Mouse (Mus musculus) heart, embryonic 10.5 days (tissue): Measurements from ENCODE around the gene Tnks1bp1. TPM values are rescaled to one million over a fixed set of nuclear protein-coding genes. Genes with fewer than 3 reads are reported as not detected.
A peak's percentile ranks its signal among the peaks of the same experiment; 100 is the strongest.

Source experiments
- DNase-seq: peaks from one replicate; pipeline ENCODE4 v3.0.0-alpha.2; 2017; ENCODE audit warnings: low spot score
- H3K27ac ChIP-seq: fragments of 300-500 bp; sonication (generic); 2 replicates; pipeline ENCODE4 v1.5.1; 2016; ENCODE audit warnings: mild to moderate bottlenecking
- H3K27me3 ChIP-seq: fragments of 300-500 bp; sonication (generic); 2 replicates; pipeline ENCODE4 v1.6.1; 2016; ENCODE audit warnings: mild to moderate bottlenecking; ENCODE audit not compliant: poor library complexity, insufficient read depth, severe bottlenecking
- H3K36me3 ChIP-seq: fragments of 300-500 bp; sonication (generic); 2 replicates; pipeline ENCODE4 v1.6.1; 2016; ENCODE audit warnings: mild to moderate bottlenecking, moderate library complexity
- H3K4me1 ChIP-seq: fragments of 300-500 bp; sonication (generic); 2 replicates; pipeline ENCODE4 v1.6.1; 2016; ENCODE audit warnings: mild to moderate bottlenecking
- H3K4me3 ChIP-seq: fragments of 300-500 bp; sonication (generic); 2 replicates; pipeline ENCODE4 v1.5.1; 2016; ENCODE audit warnings: mild to moderate bottlenecking, moderate library complexity
- H3K9me3 ChIP-seq: fragments of 300-500 bp; sonication (generic); 2 replicates; pipeline ENCODE4 v1.6.1; 2016; ENCODE audit warnings: mild to moderate bottlenecking, moderate library complexity
- WGBS: fragments of 180-500 bp; shearing (Covaris S2); methylation state at CpG from one replicate; pipeline ENCODE4 v1.1.7; 2016; 5-methylcytosine and 5-hydroxymethylcytosine counted together
- polyA plus RNA-seq: library from polyadenylated mRNA; unstranded; fragments of >200 nt; fragmentation: Nextera tagmentation; extraction: Ambion mirVana; gene quantifications from 2 replicates; pipeline ENCODE4 v1.2.1, GENCODE M21; 2016

The Tnks1bp1 gene
- polyA plus RNA-seq = 24.7 and 25.9 TPM in 2 replicates

DNA sequence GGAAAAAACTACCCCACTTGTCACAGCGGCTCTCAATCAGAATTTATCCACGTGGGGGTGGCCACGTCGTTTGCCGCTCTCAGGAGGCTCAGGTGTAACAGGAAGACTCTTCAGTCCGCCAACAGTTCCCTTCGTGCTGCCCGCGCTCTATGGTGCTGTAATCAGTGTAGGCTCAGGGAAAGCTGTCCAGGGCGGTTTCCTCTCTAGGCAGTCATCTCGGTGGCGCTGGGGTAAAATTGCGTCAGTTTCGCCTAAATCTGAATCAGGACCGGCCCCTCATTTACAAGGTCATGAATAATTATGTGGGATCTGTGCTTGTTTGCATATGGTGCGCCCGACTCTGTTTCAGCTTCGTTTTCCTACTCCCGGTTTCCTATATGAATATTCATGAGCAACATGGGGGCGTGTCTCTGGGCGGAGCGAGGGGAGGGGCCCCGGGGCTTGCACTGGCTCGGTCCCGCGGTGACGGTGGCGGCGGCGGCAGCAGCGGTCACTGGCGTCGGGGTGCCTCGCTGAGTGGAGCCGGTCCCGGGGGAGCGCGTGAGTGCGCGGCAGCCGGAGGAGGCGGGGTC is at the start of gene Tnks1bp1:
Tnks1bp1 (plus strand) TSS at position 427 of the 572 bp plus-strand sequence.
- H3K9me3 ChIP-seq = no peaks in the 10 kb centered on the region

DNA sequence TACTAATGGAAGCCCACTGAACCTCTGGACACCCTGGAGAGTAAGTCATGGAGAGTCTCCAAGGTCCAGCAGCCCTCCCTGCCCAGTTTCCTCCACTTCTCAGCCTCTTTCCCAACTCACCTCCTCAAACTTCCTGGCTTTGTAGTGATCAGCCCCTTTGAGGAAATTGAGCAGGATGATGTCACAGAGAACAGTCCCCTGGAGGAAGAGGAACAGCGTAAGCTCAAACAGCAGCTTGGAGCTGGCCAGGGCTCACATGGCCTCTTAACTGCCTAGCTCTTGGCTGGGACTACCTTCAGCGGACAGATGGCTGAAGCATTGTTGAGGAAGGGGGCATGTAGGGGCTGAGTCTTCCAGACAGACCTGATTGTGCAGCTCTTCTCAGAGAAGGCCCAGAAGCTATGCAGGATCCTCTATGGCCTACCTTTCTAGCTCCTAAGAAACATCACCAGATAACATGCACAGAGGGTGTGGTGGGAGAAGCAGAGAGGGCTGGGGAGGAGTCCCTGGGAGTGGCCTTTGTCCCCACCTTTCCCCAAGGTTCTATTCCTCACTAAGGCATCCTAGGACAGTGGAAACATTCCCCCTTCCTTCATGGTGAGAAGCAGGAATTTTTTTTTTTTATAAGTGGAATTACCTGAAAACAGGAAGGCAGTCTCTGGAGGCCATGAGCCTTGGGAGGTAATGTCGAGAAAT is 48.2 kb upstream of the Tnks1bp1 start:
- H3K27me3 ChIP-seq = no peaks in the 10 kb centered on the region
- H3K4me3 ChIP-seq = no peak overlapping the region
- H3K36me3 ChIP-seq = no peaks in the 10 kb centered on the region
- H3K9me3 ChIP-seq = no peaks in the 10 kb centered on the region
- H3K4me1 ChIP-seq = peaks cover 24% of the 10 kb centered on the region
- WGBS = 68% methylated on average over 3 of the region's 3 CpGs
- DNase-seq = no peak
- H3K27ac ChIP-seq = peak overlapping the region; percentile 29; the same call in 1 of the 2 replicates

More for the DNA sequence above, at the start of gene Tnks1bp1:
- under 1% methylated on average over 42 of the region's 42 CpGs for WGBS
- Histone ChIP-seq H3K36me3 (peaks cover 57% of the 10 kb centered on the region), H3K27ac (peak within 1 kb of the TSS; percentile 86), H3K4me1 (peaks cover 46% of the 10 kb centered on the region), H3K4me3 (peak within 1 kb of the TSS; percentile 79), H3K27me3 (no peaks in the 10 kb centered on the region)
- peak; percentile 97 for DNase-seq

DNA sequence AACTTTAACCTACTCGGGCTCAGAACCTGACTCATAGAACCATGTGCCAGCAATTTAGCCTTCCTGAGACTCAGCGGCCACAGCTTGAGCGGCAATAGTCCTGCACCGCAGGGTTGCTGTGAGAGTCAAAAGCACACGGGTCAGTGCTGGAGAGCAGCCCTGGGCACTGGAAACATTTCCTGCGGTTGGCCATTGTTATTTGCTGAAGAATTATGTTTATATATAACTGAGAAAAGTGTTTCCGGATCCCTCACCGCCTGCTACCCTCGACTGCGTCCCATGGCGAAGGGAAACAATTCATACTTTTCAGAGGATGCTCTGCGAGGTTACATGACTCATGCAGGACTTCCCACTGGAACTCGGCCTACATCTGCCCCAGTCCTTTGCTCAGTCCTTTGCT is 46.3 kb upstream of the Tnks1bp1 start:
- 79% methylated on average over 13 of the region's 13 CpGs for WGBS
- DNase-seq = no peak
- Histone ChIP-seq H3K27ac (no peak overlapping the region), H3K9me3 (no peaks in the 10 kb centered on the region), H3K27me3 (no peaks in the 10 kb centered on the region), H3K36me3 (no peaks in the 10 kb centered on the region), H3K4me1 (peaks cover 26% of the 10 kb centered on the region), H3K4me3 (no peak overlapping the region)

DNA sequence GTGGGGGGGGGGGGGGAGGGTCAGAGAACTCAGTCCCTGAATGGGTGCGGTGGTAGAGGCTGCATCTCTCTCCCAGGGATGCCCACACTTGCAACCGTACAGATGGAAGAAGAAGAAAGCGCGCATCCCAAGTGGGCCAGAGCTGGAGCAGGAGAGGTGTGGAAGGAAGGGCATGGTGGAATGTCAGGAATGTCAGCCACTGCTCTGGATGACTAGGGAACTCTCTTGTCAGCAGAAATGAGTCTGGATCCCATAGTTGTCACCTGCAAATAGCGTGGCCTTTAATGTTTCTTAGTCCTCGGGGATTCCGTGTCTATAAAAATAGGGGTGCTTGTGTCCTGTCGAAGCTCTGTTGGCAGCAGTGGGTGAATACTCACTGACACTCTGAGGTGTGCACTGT is 45.2 kb upstream of the Tnks1bp1 start:
- 34% methylated on average over 8 of the region's 8 CpGs for WGBS
- H3K36me3 ChIP-seq = no peaks in the 10 kb centered on the region
- no peaks in the 10 kb centered on the region for H3K27me3 ChIP-seq
- peaks cover 32% of the 10 kb centered on the region for H3K4me1 ChIP-seq
- H3K27ac ChIP-seq = 0 out of 2 replicates have a peak overlapping the region, but pooled peaks have one; percentile 24
- H3K9me3 ChIP-seq = no peaks in the 10 kb centered on the region
- H3K4me3 ChIP-seq = no peak overlapping the region
- no peak for DNase-seq

DNA sequence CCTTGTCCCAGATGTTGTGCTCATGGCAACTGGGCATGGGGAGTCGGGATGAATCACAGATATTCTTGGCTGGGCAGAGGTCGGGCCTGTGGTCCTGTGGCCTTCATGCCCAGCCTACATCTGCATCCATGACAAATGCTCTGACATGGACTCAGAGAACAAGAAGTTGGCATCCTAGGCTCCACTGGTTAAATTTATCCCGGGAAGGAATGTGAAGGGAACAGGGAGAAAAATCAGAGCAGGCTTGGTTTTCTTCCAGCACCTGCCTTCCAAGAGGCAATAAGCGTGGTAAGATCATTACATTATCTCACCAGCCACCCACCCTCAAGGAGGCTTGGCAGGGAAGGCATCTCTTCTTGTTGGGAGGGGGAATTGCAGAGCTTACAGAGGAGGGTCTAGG is 43.5 kb upstream of the Tnks1bp1 start:
- Histone ChIP-seq H3K27ac (no peak overlapping the region), H3K9me3 (no peaks in the 10 kb centered on the region), H3K36me3 (no peaks in the 10 kb centered on the region), H3K4me3 (no peak overlapping the region), H3K27me3 (no peaks in the 10 kb centered on the region), H3K4me1 (peaks cover 34% of the 10 kb centered on the region)
- WGBS = 81% methylated on average over 4 of the region's 4 CpGs
- no peak for DNase-seq

DNA sequence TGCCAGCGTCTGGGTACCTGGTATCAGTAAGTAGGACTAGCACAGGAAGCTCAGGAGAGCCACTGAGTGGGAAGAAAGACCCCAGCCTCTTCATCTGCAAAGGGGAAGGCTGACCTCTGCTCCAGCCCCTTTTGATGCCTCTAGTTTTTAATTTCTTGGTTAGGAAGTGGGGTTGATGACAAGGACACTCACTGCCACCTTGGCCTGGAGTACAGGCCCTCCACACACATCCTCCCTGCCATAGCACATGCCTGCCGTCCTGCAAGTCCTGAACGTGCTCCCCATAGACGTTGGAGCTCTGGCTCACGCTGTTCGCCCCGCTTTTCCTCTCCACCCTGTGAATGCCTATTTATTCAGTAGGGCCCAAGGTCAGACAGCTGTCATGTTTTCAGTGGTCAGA is 41.2 kb upstream of the Tnks1bp1 start:
- Histone ChIP-seq H3K27ac (0 out of 2 replicates have a peak overlapping the region, but pooled peaks have one; percentile 31), H3K9me3 (no peaks in the 10 kb centered on the region), H3K4me1 (peaks cover 50% of the 10 kb centered on the region), H3K27me3 (no peaks in the 10 kb centered on the region), H3K4me3 (no peak overlapping the region), H3K36me3 (no peaks in the 10 kb centered on the region)
- no peak for DNase-seq
- WGBS = 57% methylated on average over 7 of the region's 7 CpGs

DNA sequence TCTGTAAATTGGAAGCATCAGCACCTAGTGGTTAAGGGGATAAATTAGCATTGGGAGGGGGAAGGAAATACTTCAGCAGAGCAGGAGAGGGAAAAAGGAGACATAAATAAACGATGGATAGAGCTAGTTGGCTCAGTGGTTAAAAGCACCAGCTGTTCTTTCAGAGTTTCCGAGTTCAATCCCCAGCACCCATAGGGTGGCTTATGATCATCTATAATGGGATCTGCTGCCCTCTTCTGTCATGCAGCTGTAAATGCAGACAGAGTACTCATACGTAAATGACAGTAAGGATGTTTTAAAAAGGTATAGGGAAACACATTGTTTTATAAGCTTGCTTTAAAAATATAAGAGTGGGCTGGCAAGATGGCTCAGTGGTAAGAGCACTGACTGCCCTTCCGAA is 40.1 kb upstream of the Tnks1bp1 start:
- Histone ChIP-seq H3K9me3 (no peaks in the 10 kb centered on the region), H3K36me3 (no peaks in the 10 kb centered on the region), H3K27ac (no peak overlapping the region), H3K4me3 (no peak overlapping the region), H3K27me3 (no peaks in the 10 kb centered on the region), H3K4me1 (peaks cover 52% of the 10 kb centered on the region)
- WGBS = 25% methylated on average over 4 of the region's 4 CpGs
- DNase-seq = no peak

DNA sequence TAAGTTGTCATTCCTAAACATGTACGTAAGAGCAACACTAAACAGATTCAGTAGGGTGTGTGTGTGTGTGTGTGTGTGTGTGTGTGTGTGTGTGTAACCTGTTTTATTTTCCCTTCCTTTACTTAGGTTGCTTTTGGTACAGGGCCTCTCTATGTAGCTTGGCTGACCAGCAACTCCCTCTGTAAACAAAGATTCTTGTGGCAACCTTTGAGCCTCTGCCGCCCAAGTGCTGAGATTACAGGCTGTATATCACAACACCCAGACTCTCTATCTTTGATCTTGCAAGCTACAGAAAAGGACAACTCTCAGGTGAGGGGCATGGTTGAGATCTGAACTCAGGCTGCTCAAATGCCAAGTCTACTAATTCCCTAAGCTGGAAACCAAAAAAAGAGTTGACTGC is 38.6 kb upstream of the Tnks1bp1 start:
- no peaks in the 10 kb centered on the region for H3K36me3 ChIP-seq
- no peaks in the 10 kb centered on the region for H3K27me3 ChIP-seq
- no peaks in the 10 kb centered on the region for H3K9me3 ChIP-seq
- H3K4me1 ChIP-seq = peaks cover 48% of the 10 kb centered on the region
- H3K27ac ChIP-seq = peak overlapping the region; percentile 49; the same call in 1 of the 2 replicates
- 65% methylated on average over 2 of the region's 2 CpGs for WGBS
- no peak overlapping the region for H3K4me3 ChIP-seq
- no peak for DNase-seq

DNA sequence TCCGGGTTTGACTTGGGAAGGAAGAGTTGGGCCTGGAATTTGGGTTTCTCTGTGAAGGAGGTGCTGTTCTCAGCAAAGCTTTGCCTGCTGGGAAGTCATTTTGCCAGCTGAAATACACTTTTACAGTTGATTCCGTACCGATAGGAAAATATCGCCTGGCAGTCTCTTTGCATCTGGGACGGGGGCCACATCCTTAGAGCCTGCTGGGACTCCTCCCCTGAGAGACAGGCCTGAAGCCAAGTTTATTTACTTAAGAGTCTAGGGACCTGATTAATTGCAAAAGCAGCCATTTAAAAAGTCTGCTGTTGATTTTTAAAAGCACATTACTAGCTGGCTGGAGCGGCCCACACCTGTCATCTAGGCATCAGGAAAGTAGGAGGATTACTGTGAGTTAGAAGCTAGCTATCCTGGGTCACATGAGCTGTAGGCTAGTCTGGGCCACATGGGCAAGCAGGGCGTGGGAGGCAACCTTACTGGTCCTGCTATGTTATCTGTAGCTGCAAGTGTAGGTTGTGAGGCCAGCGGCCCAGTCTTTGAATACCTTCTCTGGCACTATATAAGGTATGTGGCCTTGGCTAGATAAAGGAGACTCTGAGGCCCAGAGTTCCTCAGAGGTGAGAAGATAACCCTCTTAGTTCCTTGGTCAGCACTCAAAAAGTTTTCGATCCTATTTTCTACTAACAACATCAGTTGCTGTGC is 35.8 kb upstream of the Tnks1bp1 start:
- Histone ChIP-seq H3K4me1 (peaks cover 55% of the 10 kb centered on the region), H3K4me3 (no peak overlapping the region), H3K36me3 (no peaks in the 10 kb centered on the region), H3K27me3 (no peaks in the 10 kb centered on the region), H3K9me3 (no peaks in the 10 kb centered on the region), H3K27ac (peak overlapping the region; percentile 79)
- WGBS = 35% methylated on average over 9 of the region's 9 CpGs
- peak; percentile 94 for DNase-seq

DNA sequence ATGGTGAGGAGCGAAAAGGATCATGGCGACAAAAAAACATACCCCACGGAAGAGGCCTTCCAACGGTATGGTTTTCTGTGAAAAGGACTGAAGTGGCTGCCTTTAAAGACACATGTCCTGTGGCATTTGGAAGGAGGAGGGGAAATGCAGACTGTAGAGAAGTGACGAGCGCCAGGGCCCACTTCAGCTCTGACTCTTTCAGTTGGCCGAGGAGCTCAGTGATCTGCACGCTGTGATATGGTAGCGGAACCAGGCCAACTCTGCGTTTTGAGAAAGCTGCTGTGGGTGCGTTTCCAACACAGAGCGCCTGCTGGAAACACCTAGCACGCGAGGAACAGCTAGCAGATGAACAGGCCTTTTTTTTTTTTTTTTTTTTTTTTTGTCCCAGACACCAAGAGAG is 35.1 kb upstream of the Tnks1bp1 start:
- Histone ChIP-seq H3K27ac (peak overlapping the region; percentile 79), H3K36me3 (no peaks in the 10 kb centered on the region), H3K4me3 (no peak overlapping the region), H3K27me3 (no peaks in the 10 kb centered on the region), H3K4me1 (peaks cover 55% of the 10 kb centered on the region), H3K9me3 (no peaks in the 10 kb centered on the region)
- DNase-seq = no peak
- 61% methylated on average over 14 of the region's 14 CpGs for WGBS

DNA sequence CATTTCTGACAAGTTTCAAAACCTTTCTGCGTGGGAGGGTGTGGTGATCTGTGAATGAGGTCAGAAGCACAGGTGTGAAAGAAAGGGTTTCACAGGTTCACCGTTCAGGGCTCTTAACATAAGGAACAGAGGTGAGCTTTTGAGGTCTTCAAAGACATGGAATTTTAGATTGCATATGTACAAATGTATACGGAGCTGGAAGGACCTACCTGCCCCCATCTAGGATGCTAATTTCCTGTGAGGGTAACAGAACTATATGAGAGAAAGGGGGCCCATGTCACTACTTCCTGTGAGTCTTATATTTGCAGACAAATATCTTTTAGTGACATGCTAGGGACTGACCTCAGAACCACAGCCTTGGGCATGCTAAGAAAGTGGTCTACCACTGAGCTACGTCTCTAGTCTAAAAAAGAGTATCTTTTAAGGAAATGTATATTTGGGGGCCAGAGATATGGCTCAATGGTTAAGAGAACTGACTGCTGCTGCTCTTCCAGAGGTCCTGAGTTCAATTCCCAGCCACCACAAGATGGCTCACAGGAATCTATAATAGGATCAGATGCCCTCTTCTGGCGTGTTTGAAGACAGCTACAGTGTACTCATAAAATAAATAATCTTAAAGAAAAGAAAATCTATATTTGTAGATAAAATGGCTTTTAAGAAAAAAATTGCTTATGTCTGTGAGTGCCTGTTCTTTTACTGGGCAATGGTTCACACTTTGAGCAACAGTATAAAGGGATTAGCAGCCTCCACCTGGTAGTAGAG is 33.8 kb upstream of the Tnks1bp1 start:
- DNase-seq = no peak
- Histone ChIP-seq H3K9me3 (no peaks in the 10 kb centered on the region), H3K4me1 (peaks cover 55% of the 10 kb centered on the region), H3K4me3 (no peak overlapping the region), H3K27me3 (no peaks in the 10 kb centered on the region), H3K36me3 (no peaks in the 10 kb centered on the region), H3K27ac (peak overlapping the region; percentile 79; the same call in 1 of the 2 replicates)
- 80% methylated on average over 5 of the region's 5 CpGs for WGBS

DNA sequence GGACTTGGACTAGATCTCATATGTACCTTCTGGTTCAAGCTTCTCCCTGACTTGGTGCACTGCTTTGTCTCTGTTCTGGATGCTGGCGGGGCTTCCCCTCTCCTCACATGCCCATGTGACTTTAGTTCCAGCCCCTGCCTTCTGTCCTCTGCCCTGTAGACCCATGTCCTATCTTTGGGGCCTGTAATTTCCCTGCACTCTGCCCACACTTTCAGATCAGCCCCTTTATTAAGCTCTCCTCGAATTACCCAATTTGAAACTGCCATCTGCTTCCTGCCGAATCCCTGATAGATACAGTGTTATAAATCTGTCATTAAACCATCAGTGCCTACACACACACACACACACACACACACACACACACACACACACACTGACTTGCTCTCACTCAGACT is 33.2 kb upstream of the Tnks1bp1 start:
- H3K36me3 ChIP-seq = no peaks in the 10 kb centered on the region
- DNase-seq = no peak
- H3K9me3 ChIP-seq = no peaks in the 10 kb centered on the region
- no peaks in the 10 kb centered on the region for H3K27me3 ChIP-seq
- no peak overlapping the region for H3K4me3 ChIP-seq
- 52% methylated on average over 3 of the region's 3 CpGs for WGBS
- H3K4me1 ChIP-seq = peaks cover 51% of the 10 kb centered on the region
- H3K27ac ChIP-seq = peak overlapping the region; percentile 69
